Mouse (Mus musculus): ENCODE measurements around the gene Cdc40. TPM values are rescaled to one million over a fixed set of nuclear protein-coding genes. Genes with fewer than 3 reads are reported as not detected.
A peak's percentile ranks its signal among the peaks of the same experiment; 100 is the strongest.
"Not testable (repeated sequence)": the region's sequence is repeated elsewhere in the genome, so short reads cannot be mapped to it uniquely, and the experiment has no call there.

Cdc40 gene
- polyA plus RNA-seq, 1 experiment from 2014 or later = 36.3 TPM

- WGBS = 89% methylated on average over 4 of the region's 4 CpGs
- Histone ChIP-seq H3K36me3 (ENCODE audit: control insufficient read depth, insufficient read depth, low read length) (no peaks in the 10 kb centered on the region), H3K9ac (ENCODE audit: low read length) (no peak overlapping the region), H3K27ac (ENCODE audit: low read depth, low read length) (no peak overlapping the region), H3K4me3 (ENCODE audit: low read depth, low read length) (no peak overlapping the region), H3K4me1 (ENCODE audit: control insufficient read depth, insufficient read depth, low read length) (no peaks in the 10 kb centered on the region), H3K27me3 (ENCODE audit: control insufficient read depth, insufficient read depth, low read length) (no peaks in the 10 kb centered on the region), H3K4me2 (ENCODE audit: low read depth) (no peak overlapping the region), H3K9me3 (ENCODE audit: control insufficient read depth, low read length) (no peaks in the 10 kb centered on the region)
- ATAC-seq (ENCODE audit: insufficient read depth, low FRiP score, low TSS enrichment) (no peak), DNase-seq (ENCODE audit: low spot score) (peak; percentile 6)
Observed at GRCm38 (mm10) chr10:40827706-40828105, 55.4 kb downstream of the Cdc40 start.

DNA sequence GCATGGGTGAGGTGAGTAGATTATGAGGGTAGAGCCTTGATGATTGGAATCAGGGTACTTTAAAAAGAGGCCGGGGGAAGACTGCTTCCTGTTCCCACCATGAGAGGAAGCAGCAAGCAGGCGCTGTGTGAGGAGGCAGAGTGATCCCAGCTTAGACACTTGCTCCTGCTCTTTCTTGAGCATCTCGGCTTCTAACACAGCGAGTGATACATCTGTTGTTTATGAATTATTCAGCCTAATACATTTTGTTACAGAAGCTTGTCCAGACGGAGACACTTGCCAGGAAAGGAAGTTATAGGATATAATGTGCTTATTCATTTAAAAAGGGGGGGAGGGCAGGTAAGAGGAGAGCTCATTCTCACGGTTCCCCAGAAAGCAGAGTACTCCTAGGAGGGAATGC is 57.2 kb downstream of the Cdc40 start:
- no peaks in the 10 kb centered on the region for H3K27me3 ChIP-seq (ENCODE audit: control insufficient read depth, insufficient read depth, low read length)
- no peaks in the 10 kb centered on the region for H3K36me3 ChIP-seq (ENCODE audit: control insufficient read depth, insufficient read depth, low read length)
- DNase-seq (ENCODE audit: low spot score) = no peak
- no peak overlapping the region for H3K27ac ChIP-seq (ENCODE audit: low read depth, low read length)
- 82% methylated on average over 6 of the region's 6 CpGs for WGBS
- H3K9ac ChIP-seq (ENCODE audit: low read length) = no peak overlapping the region
- no peaks in the 10 kb centered on the region for H3K4me1 ChIP-seq (ENCODE audit: control insufficient read depth, insufficient read depth, low read length)
- H3K9me3 ChIP-seq (ENCODE audit: control insufficient read depth, low read length) = no peaks in the 10 kb centered on the region
- ATAC-seq (ENCODE audit: insufficient read depth, low FRiP score, low TSS enrichment) = no peak
- no peak overlapping the region for H3K4me2 ChIP-seq (ENCODE audit: low read depth)
- no peak overlapping the region for H3K4me3 ChIP-seq (ENCODE audit: low read depth, low read length)

GRCm38 (mm10) chr10:40816471-40816870 is 66.6 kb downstream of the Cdc40 start:
- no peaks in the 10 kb centered on the region for H3K36me3 ChIP-seq (ENCODE audit: control insufficient read depth, insufficient read depth, low read length)
- no peaks in the 10 kb centered on the region for H3K27me3 ChIP-seq (ENCODE audit: control insufficient read depth, insufficient read depth, low read length)
- no peak for DNase-seq (ENCODE audit: low spot score)
- no peaks in the 10 kb centered on the region for H3K9me3 ChIP-seq (ENCODE audit: control insufficient read depth, low read length)
- H3K4me2 ChIP-seq (ENCODE audit: low read depth) = no peak overlapping the region
- no peak overlapping the region for H3K9ac ChIP-seq (ENCODE audit: low read length)
- no peak overlapping the region for H3K4me3 ChIP-seq (ENCODE audit: low read depth, low read length)
- ATAC-seq (ENCODE audit: insufficient read depth, low FRiP score, low TSS enrichment) = no peak
- WGBS = 61% methylated on average over 6 of the region's 6 CpGs
- H3K27ac ChIP-seq (ENCODE audit: low read depth, low read length) = no peak overlapping the region
- no peaks in the 10 kb centered on the region for H3K4me1 ChIP-seq (ENCODE audit: control insufficient read depth, insufficient read depth, low read length)

DNA sequence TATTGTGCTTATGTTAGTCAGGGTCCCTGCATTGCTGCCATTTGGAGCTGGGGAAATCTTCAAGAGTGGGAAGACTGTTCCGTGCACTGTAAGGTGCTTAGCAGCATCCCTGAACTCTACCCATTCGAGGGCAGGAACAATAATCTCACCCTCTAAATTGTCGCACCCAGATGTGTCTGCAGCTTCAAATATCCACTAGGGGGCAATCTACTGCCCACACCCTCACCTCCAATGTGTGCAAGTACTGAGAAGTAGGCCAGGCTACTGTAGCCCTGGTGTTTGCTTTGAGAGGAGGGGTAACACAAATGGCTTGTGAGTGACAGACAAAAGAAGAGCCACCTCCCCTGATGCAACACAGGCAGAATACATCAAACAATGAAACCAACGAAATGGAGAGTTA is 69.5 kb downstream of the Cdc40 start:
- H3K4me2 ChIP-seq (ENCODE audit: low read depth) = no peak overlapping the region
- ATAC-seq (ENCODE audit: insufficient read depth, low FRiP score, low TSS enrichment) (no peak), DNase-seq (ENCODE audit: low spot score) (no peak)
- H3K27ac ChIP-seq (ENCODE audit: low read depth, low read length) = no peak overlapping the region
- H3K4me3 ChIP-seq (ENCODE audit: low read depth, low read length) = no peak overlapping the region
- no peaks in the 10 kb centered on the region for H3K36me3 ChIP-seq (ENCODE audit: control insufficient read depth, insufficient read depth, low read length)
- H3K27me3 ChIP-seq (ENCODE audit: control insufficient read depth, insufficient read depth, low read length) = no peaks in the 10 kb centered on the region
- no peak overlapping the region for H3K9ac ChIP-seq (ENCODE audit: low read length)
- no peaks in the 10 kb centered on the region for H3K9me3 ChIP-seq (ENCODE audit: control insufficient read depth, low read length)
- no peaks in the 10 kb centered on the region for H3K4me1 ChIP-seq (ENCODE audit: control insufficient read depth, insufficient read depth, low read length)
- whole genome bisulfite sequencing = 73% methylated on average over 4 of the region's 4 CpGs

GRCm38 (mm10) chr10:40809411-40809910 is 73.7 kb downstream of the Cdc40 start:
- ATAC-seq (ENCODE audit: insufficient read depth, low FRiP score, low TSS enrichment) = not testable (repeated sequence)

DNA sequence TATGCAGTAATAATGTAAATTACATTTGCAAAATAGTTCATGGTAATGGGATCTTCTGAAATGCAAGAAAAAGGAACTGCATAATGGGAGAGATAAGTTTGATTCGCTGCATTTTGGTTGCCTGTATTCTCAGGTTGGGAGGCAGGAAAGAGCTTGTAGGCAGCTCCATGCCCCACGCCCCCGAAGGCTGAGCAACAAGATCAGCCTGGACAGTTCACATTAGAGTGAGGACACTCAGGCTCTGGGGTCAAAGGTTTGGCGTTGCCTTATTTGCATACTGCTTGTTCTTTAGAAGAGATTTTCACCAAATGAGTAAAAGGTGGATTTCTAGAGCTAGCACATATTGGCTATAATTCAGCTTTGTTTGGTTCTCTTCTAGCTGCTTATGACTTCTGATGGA is 76.9 kb downstream of the Cdc40 start:
- WGBS = 88% methylated on average over 4 of the region's 4 CpGs
- H3K4me1 ChIP-seq (ENCODE audit: control insufficient read depth, insufficient read depth, low read length) = no peaks in the 10 kb centered on the region
- no peak overlapping the region for H3K9ac ChIP-seq (ENCODE audit: low read length)

More at GRCm38 (mm10) chr10:40809411-40809910, 73.7 kb downstream of the Cdc40 start:
- 38% methylated on average over 5 of the region's 5 CpGs for WGBS
- not testable (repeated sequence) for H3K4me3 ChIP-seq (ENCODE audit: low read depth, low read length); DNase-seq (ENCODE audit: low spot score); H3K27ac ChIP-seq (ENCODE audit: low read depth, low read length); H3K9me3 ChIP-seq (ENCODE audit: control insufficient read depth, low read length); H3K4me1 ChIP-seq (ENCODE audit: control insufficient read depth, insufficient read depth, low read length); H3K9ac ChIP-seq (ENCODE audit: low read length); H3K36me3 ChIP-seq (ENCODE audit: control insufficient read depth, insufficient read depth, low read length); H3K4me2 ChIP-seq (ENCODE audit: low read depth); H3K27me3 ChIP-seq (ENCODE audit: control insufficient read depth, insufficient read depth, low read length)

DNA sequence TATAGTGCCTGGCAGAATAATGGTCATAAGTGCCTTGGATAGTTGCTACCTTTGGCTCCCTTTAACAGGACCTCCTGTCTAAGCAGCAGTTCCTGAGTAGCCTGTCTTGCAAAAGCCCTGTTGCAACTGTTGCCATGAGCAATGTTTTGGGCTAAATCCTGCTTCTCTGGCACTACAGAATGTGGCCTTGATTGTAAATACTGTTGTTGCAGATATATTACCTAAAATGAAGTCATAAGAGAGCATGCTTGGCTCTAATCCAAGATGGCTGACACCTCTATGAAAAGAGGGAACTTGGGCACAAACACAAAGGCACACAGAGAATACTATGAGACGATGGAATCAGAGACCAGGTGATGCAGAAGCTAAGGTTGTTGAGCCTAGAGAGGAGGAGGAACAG is 77.9 kb downstream of the Cdc40 start:
- Histone ChIP-seq H3K4me1 (ENCODE audit: control insufficient read depth, insufficient read depth, low read length) (no peaks in the 10 kb centered on the region), H3K4me2 (ENCODE audit: low read depth) (no peak overlapping the region), H3K4me3 (ENCODE audit: low read depth, low read length) (no peak overlapping the region), H3K36me3 (ENCODE audit: control insufficient read depth, insufficient read depth, low read length) (no peaks in the 10 kb centered on the region), H3K27me3 (ENCODE audit: control insufficient read depth, insufficient read depth, low read length) (no peaks in the 10 kb centered on the region), H3K27ac (ENCODE audit: low read depth, low read length) (no peak overlapping the region), H3K9ac (ENCODE audit: low read length) (no peak overlapping the region), H3K9me3 (ENCODE audit: control insufficient read depth, low read length) (no peaks in the 10 kb centered on the region)
- no peak for DNase-seq (ENCODE audit: low spot score)
- 84% methylated on average over 1 of the region's 1 CpGs for WGBS
- no peak for ATAC-seq (ENCODE audit: insufficient read depth, low FRiP score, low TSS enrichment)

More for the DNA sequence above, 76.9 kb downstream of the Cdc40 start:
- H3K27ac ChIP-seq (ENCODE audit: low read depth, low read length) = no peak overlapping the region
- no peak for DNase-seq (ENCODE audit: low spot score)
- H3K4me3 ChIP-seq (ENCODE audit: low read depth, low read length) = no peak overlapping the region
- no peaks in the 10 kb centered on the region for H3K27me3 ChIP-seq (ENCODE audit: control insufficient read depth, insufficient read depth, low read length)
- no peak overlapping the region for H3K4me2 ChIP-seq (ENCODE audit: low read depth)
- ATAC-seq (ENCODE audit: insufficient read depth, low FRiP score, low TSS enrichment) = no peak
- no peaks in the 10 kb centered on the region for H3K36me3 ChIP-seq (ENCODE audit: control insufficient read depth, insufficient read depth, low read length)
- no peaks in the 10 kb centered on the region for H3K9me3 ChIP-seq (ENCODE audit: control insufficient read depth, low read length)

GRCm38 (mm10) chr10:40792115-40792514 is 91.0 kb downstream of the Cdc40 start:
- Histone ChIP-seq H3K27me3 (ENCODE audit: control insufficient read depth, insufficient read depth, low read length) (no peaks in the 10 kb centered on the region), H3K27ac (ENCODE audit: low read depth, low read length) (no peak overlapping the region), H3K4me3 (ENCODE audit: low read depth, low read length) (no peak overlapping the region), H3K4me1 (ENCODE audit: control insufficient read depth, insufficient read depth, low read length) (no peaks in the 10 kb centered on the region), H3K36me3 (ENCODE audit: control insufficient read depth, insufficient read depth, low read length) (no peaks in the 10 kb centered on the region), H3K4me2 (ENCODE audit: low read depth) (no peak overlapping the region), H3K9me3 (ENCODE audit: control insufficient read depth, low read length) (no peaks in the 10 kb centered on the region), H3K9ac (ENCODE audit: low read length) (no peak overlapping the region)
- DNase-seq (ENCODE audit: low spot score) = no peak
- 82% methylated on average over 3 of the region's 3 CpGs for WGBS
- ATAC-seq (ENCODE audit: insufficient read depth, low FRiP score, low TSS enrichment) = no peak

- Histone ChIP-seq H3K9ac (ENCODE audit: low read length) (no peak overlapping the region), H3K4me3 (ENCODE audit: low read depth, low read length) (no peak overlapping the region), H3K9me3 (ENCODE audit: control insufficient read depth, low read length) (no peaks in the 10 kb centered on the region), H3K4me2 (ENCODE audit: low read depth) (no peak overlapping the region), H3K36me3 (ENCODE audit: control insufficient read depth, insufficient read depth, low read length) (no peaks in the 10 kb centered on the region), H3K27ac (ENCODE audit: low read depth, low read length) (no peak overlapping the region), H3K4me1 (ENCODE audit: control insufficient read depth, insufficient read depth, low read length) (no peaks in the 10 kb centered on the region), H3K27me3 (ENCODE audit: control insufficient read depth, insufficient read depth, low read length) (no peaks in the 10 kb centered on the region)
- 82% methylated on average over 3 of the region's 3 CpGs for WGBS
- DNase-seq (ENCODE audit: low spot score) (no peak), ATAC-seq (ENCODE audit: insufficient read depth, low FRiP score, low TSS enrichment) (no peak)
Observed at GRCm38 (mm10) chr10:40790406-40790805, 92.7 kb downstream of the Cdc40 start.

All from neural tube, embryonic 11.5 days (tissue).